ENCODE assay signal across 8 mouse cellular contexts in the genomic region with DNA sequence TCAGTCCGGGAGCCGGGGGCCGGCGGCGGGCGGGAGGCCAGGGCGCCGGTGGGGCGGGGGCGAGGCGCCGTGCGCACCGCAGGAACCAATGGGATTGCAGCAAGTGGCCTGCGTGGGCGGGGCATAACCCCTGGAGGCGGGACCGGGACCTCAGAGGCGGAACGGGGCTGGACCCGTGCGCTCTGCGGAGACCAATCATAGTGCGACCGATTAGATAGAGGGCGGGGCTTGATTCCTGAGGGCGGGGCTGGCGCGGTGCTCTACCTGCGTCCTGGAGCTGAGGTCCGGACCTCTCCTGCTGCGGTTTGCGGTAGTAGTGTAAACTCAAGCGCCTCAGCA. TPM values are rescaled to one million over a fixed set of nuclear protein-coding genes. Genes with fewer than 3 reads are reported as not detected.
A peak's percentile ranks its signal among the peaks of the same experiment; 100 is the strongest.
DNase-seq lines count a peak whose midpoint lies in the region; ATAC-seq and TF ChIP-seq lines count a peak whose summit lies in the region.

TSS of gene Tmem50b (minus strand) at position 129 of the 339 bp plus-strand sequence.

- peak within 1 kb of the TSS; percentile 91 for H3K4me2 ChIP-seq in heart, embryonic 15.5 days
- H3K4me2 ChIP-seq in liver, embryonic 14.5 days (ENCODE audit: low read depth), result peak within 1 kb of the TSS; percentile 98
- peak within 1 kb of the TSS; percentile 89 for H3K4me2 ChIP-seq in neural tube, embryonic 11.5 days (ENCODE audit: low read depth)
- H3K4me2 ChIP-seq in stomach, postnatal 0 days (replicated peaks; ENCODE audit: low read depth), result peak within 1 kb of the TSS; percentile 93

- peak; percentile 94 to 98 for DNase-seq in CD8-positive naive resting alpha-beta T cell, adult 2 months (ENCODE audit: low read depth in 2 of 2, low spot score in 2 of 2)
- DNase-seq in c-Kit-positive CD71-negative TER-119-negative erythroid progenitor cells, embryonic 14.5 days (ENCODE audit: low read depth), result peak; percentile 96
- peak; percentile 98 for DNase-seq in forebrain, embryonic 10.5 days (ENCODE audit: extremely low spot score, low spot score)
- DNase-seq in kidney, postnatal 25 days, result peak; percentile 99 to 100
- DNase-seq in liver, embryonic 14.5 days (ENCODE audit: low read depth in 3 of 3, low spot score in 3 of 3), result peak; percentile 92 to 95 (median 95)
- DNase-seq in neural tube, embryonic 11.5 days (ENCODE audit: low spot score), result peak; percentile 98
- DNase-seq in stomach, postnatal 0 days (ENCODE audit: low spot score), result peak; percentile 99

- no peaks in the 10 kb centered on the region for H3K36me3 ChIP-seq in forebrain, embryonic 10.5 days (replicated peaks)
- H3K36me3 ChIP-seq in heart, embryonic 15.5 days, result no peaks in the 10 kb centered on the region
- no peaks in the 10 kb centered on the region for H3K36me3 ChIP-seq in liver, embryonic 14.5 days (replicated peaks; ENCODE audit: control insufficient read depth, insufficient read depth, low read depth)
- no peaks in the 10 kb centered on the region for H3K36me3 ChIP-seq in neural tube, embryonic 11.5 days (ENCODE audit: control insufficient read depth, insufficient read depth, low read length)
- H3K36me3 ChIP-seq in stomach, postnatal 0 days (ENCODE audit: control insufficient read depth, insufficient read depth, low read length), result no peaks in the 10 kb centered on the region

- H3K27me3 ChIP-seq in forebrain, embryonic 10.5 days (ENCODE audit: poor library complexity, severe bottlenecking), result peaks cover 40% of the 10 kb centered on the region
- peaks cover 10% of the 10 kb centered on the region; the same call in 1 of the 2 replicates for H3K27me3 ChIP-seq in heart, embryonic 15.5 days
- peaks cover 6% of the 10 kb centered on the region for H3K27me3 ChIP-seq in liver, embryonic 14.5 days (ENCODE audit: control insufficient read depth, insufficient read depth, low read length)
- peaks cover 4% of the 10 kb centered on the region; the same call in 1 of the 2 replicates for H3K27me3 ChIP-seq in neural tube, embryonic 11.5 days (ENCODE audit: control insufficient read depth, insufficient read depth, low read length)
- H3K27me3 ChIP-seq in stomach, postnatal 0 days (ENCODE audit: control insufficient read depth, insufficient read depth, low read length), result no peaks in the 10 kb centered on the region

- H3K9ac ChIP-seq in heart, embryonic 15.5 days, result peak within 1 kb of the TSS; percentile 84
- peak within 1 kb of the TSS; percentile 55 for H3K9ac ChIP-seq in liver, embryonic 14.5 days (replicated peaks)
- peak within 1 kb of the TSS; percentile 83 for H3K9ac ChIP-seq in neural tube, embryonic 11.5 days (ENCODE audit: low read length)
- peak within 1 kb of the TSS; percentile 84 for H3K9ac ChIP-seq in stomach, postnatal 0 days (ENCODE audit: low read length)

- H3K4me3 ChIP-seq in forebrain, embryonic 10.5 days, result peak within 1 kb of the TSS; percentile 75
- peak within 1 kb of the TSS; percentile 95 for H3K4me3 ChIP-seq in heart, embryonic 15.5 days
- H3K4me3 ChIP-seq in liver, embryonic 14.5 days (ENCODE audit: insufficient read depth in 1 of 2, low read depth in 2 of 2, low read length in 2 of 2), result peak within 1 kb of the TSS; percentile 65 to 68
- H3K4me3 ChIP-seq in neural tube, embryonic 11.5 days (ENCODE audit: low read depth, low read length), result peak within 1 kb of the TSS; percentile 80
- H3K4me3 ChIP-seq in stomach, postnatal 0 days (ENCODE audit: low read depth, low read length), result peak within 1 kb of the TSS; percentile 78

- 0% methylated on average over 34 of the region's 34 CpGs for WGBS in forebrain, embryonic 10.5 days
- 0% methylated on average over 34 of the region's 34 CpGs for WGBS in heart, embryonic 15.5 days
- under 1% methylated on average over 34 of the region's 34 CpGs for WGBS in liver, embryonic 14.5 days (ENCODE audit: insufficient replicate concordance)
- under 1% methylated on average over 33 of the region's 34 CpGs for WGBS in neural tube, embryonic 11.5 days
- 0% methylated on average over 24 of the region's 34 CpGs for WGBS in stomach, postnatal 0 days

- ATAC-seq in heart, embryonic 15.5 days (replicated peaks; ENCODE audit: insufficient number of reproducible peaks, insufficient read depth, low FRiP score, low read depth), result peak; percentile 99
- ATAC-seq in liver, embryonic 14.5 days (ENCODE audit: insufficient read depth), result peak; percentile 97
- peak; percentile 99 for ATAC-seq in neural tube, embryonic 11.5 days (ENCODE audit: insufficient read depth, low FRiP score, low TSS enrichment)
- peak; percentile 99 for ATAC-seq in stomach, postnatal 0 days (ENCODE audit: low FRiP score, low TSS enrichment)

- H3K4me1 ChIP-seq in forebrain, embryonic 10.5 days, result peaks cover 25% of the 10 kb centered on the region
- peaks cover 6% of the 10 kb centered on the region for H3K4me1 ChIP-seq in heart, embryonic 15.5 days (replicated peaks)
- peaks cover 12 to 17% of the 10 kb centered on the region in 2 experiments for H3K4me1 ChIP-seq in liver, embryonic 14.5 days (replicated peaks; ENCODE audit: control insufficient read depth in 2 of 2, insufficient read depth in 2 of 2, low read length in 1 of 2)
- H3K4me1 ChIP-seq in neural tube, embryonic 11.5 days (ENCODE audit: control insufficient read depth, insufficient read depth, low read length), result peaks cover 15% of the 10 kb centered on the region; the same call in 1 of the 2 replicates
- H3K4me1 ChIP-seq in stomach, postnatal 0 days (replicated peaks; ENCODE audit: control insufficient read depth, insufficient read depth), result no peaks in the 10 kb centered on the region

- peak within 1 kb of the TSS; percentile 86 for H3K27ac ChIP-seq in forebrain, embryonic 10.5 days
- H3K27ac ChIP-seq in heart, embryonic 15.5 days, result peak within 1 kb of the TSS; percentile 79
- no peak within 1 kb of the TSS for H3K27ac ChIP-seq in liver, embryonic 14.5 days
- H3K27ac ChIP-seq in neural tube, embryonic 11.5 days (ENCODE audit: low read depth, low read length), result peak within 1 kb of the TSS; percentile 42; the same call in 1 of the 2 replicates
- H3K27ac ChIP-seq in stomach, postnatal 0 days (replicated peaks), result peak within 1 kb of the TSS; percentile 77

- TF ChIP-seq CTCF in liver, embryonic 14.5 days (IDR thresholded peaks at IDR 0.05; ENCODE audit: low read depth), result no peak
- no peak for TF ChIP-seq CTCF in stomach, postnatal 0 days (IDR thresholded peaks at IDR 0.05; ENCODE audit: low read depth)

- no peak for TF ChIP-seq EP300 in liver, embryonic 14.5 days (IDR thresholded peaks at IDR 0.05; ENCODE audit: low read depth)
- no peak for TF ChIP-seq EP300 in stomach, postnatal 0 days (optimal IDR thresholded peaks at IDR 0.05)

- no peaks in the 10 kb centered on the region for H3K9me3 ChIP-seq in forebrain, embryonic 10.5 days
- no peaks in the 10 kb centered on the region for H3K9me3 ChIP-seq in heart, embryonic 15.5 days (replicated peaks)
- no peaks in the 10 kb centered on the region for H3K9me3 ChIP-seq in liver, embryonic 14.5 days (ENCODE audit: control insufficient read depth, low read length)
- no peaks in the 10 kb centered on the region for H3K9me3 ChIP-seq in neural tube, embryonic 11.5 days (ENCODE audit: control insufficient read depth, low read length)
- H3K9me3 ChIP-seq in stomach, postnatal 0 days (ENCODE audit: control insufficient read depth, low read length), result no peaks in the 10 kb centered on the region

RNA-seq across cellular contexts. Expression of gene Tmem50b, which starts in this region (rescaled TPM):
- polyA plus RNA-seq in forebrain, embryonic 10.5 days (2016; fragmentation: Nextera tagmentation; extraction: Ambion mirVana), result 32.7 and 33.8 TPM in 2 replicates
- 55.7 and 59.1 TPM in 2 replicates for polyA plus RNA-seq in heart, embryonic 15.5 days (2015; fragmentation: Nextera tagmentation; extraction: Ambion mirVana)
- polyA plus RNA-seq in liver, embryonic 14.5 days (2012; rRNA removed), result 2.5 and 2.8 TPM in 2 replicates
- polyA plus RNA-seq in liver, embryonic 14.5 days (2014; fragmentation: Nextera tagmentation; extraction: Ambion mirVana), result 5.0 TPM in 2 replicates
- polyA plus RNA-seq in neural tube, embryonic 11.5 days (2014; fragmentation: Nextera tagmentation; extraction: Ambion mirVana), result 51.9 and 57.4 TPM in 2 replicates
- polyA plus RNA-seq in stomach, postnatal 0 days (2015; fragmentation: Nextera tagmentation; extraction: Ambion mirVana), result 60.8 and 64.6 TPM in 2 replicates
